Mouse (Mus musculus): ENCODE measurements around the gene Usf3.

The Usf3 gene

DNA sequence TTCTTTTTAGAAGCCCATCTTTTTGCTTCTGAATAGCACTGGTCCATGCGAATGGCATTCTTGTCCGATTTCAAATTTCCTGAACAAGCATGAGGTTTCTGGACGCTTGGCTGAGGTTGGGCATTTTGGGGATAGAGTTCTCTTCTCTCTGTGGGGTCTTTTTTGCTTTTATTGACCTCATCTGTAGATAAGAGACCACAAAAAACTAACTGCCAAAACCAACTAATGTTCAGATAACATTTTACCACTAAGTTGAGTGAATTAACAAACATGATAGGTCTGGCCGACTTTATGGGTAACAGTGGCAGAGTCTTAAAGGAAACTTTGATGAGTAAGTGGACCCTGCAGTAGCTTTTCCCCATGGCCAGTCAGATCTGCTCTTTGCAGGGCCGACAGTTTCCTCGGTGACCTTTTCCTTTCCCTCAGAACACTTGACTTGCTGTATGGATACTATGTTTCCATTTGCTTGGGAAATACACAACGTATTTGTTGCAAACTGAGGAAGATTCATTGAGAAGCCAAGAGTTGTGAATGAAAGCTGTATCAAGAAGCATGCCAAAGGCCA is 1.0 kb downstream of the Usf3 start:
- no peak for DNase-seq

DNA sequence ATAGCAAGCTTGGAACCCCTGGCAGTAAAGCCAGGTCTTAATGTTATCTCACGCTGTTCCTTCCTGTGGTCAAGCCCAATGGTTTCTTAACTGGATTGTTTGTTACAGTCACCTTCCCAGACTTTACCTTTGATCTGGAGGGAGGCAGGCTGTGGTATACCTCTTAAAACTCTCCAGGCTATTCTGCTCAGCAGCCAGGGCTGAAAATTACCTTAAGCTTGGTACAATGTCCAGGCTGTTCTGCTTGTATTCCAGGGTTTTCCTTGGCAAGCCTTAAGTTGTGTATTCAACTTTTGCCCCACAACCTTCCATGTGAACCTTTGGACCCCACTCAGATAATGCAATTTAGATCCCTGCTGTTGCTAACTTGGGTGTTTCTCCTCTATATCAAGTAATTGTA is 2.0 kb downstream of the Usf3 start:
- peak; percentile 65 to 81 for DNase-seq

DNA sequence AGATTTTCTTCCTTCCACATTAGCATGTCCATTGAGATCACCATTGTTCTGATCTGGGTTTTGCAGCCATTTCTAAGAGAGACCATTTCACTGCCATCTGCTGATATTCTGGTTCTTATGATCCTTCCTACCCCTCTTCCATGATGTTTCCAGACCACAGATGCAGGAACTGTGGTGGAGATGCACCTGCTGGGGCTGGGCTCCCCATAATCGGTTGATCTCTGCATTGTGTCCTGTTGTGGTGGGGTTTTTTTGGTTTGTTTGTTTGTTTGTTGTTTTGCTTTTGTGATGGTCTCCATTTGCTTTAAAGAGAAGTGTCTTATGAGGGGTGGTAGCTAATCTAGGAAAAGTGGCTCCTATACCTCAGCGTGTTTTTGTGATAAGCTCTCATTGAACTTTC is 3.5 kb downstream of the Usf3 start:
- no peak for DNase-seq

DNA sequence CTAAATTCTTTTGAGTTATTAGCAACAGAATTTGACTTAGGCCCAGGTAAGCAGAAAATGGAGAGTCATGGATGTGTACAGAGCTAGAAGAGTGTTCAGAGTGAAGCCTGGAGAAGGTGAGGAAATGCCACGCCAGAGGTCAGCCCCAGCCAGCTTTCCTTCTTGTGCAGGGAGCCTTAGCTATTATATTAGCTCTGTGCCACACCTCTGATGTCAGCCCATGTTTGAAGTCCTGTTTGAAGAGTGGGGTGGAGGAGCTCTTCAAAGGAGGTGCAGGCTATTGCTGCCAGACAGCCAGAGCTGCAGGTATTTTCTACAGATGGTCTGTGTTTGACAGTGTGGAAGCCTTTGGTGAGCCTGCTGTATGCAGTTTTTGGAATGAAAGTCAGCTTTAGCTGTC is 5.5 kb downstream of the Usf3 start:
- DNase-seq: no peak

DNA sequence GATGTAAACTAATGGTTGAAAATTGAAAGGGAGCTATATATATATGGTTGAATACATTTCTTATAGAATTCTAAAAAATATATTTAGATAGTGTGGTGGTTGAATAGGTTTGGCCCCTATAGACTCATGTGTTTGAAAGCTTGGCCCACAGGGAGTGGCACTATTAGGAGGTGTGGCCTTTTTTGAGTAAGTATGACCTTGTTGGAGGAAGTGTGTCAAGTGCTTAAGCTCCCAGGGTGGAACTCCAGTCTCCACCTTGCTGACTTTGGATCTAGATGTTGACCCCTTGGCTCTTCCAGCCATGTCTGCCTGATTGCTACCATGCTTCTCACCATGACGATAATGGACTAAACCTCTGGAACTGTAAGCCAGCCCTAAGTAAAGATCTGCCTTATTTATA is 9.6 kb downstream of the Usf3 start:
- DNase-seq: no peak

DNA sequence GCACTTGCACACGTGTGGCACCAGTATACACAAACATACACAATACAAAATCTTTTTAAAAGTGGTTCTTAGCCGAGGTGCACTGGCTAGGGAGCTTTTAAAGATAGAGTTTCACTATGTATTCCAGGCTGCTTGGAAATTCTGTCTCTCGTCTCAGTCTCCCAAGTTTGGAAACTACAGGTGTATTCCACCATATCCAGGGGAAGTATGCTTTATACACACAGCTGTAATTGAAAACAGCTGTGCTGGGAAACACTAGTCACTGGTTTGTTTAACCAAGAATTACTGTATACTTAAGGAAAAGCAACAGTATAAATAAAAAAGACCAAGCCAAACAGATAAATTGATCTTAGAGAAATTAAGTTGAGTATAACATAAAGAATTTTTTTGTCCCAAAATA is 11.7 kb downstream of the Usf3 start:
- no peak for DNase-seq

DNA sequence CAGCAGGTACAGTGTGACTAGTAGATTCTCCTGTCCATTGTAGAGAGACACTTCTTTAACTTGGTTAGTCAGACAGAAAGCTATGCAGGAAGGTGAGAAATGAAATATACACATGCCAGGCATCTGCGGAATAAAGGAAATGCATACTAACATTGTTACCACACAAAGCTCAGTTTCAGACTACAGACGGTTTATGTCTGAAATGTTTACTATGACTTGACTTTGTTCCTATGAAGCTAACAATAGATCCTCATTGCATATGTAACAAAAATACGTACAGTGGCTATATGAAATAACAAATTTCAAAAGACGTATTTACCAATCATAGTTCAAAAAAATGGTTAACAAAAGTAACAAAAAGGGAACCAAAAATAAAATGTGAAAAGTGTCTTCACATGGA is 14.1 kb downstream of the Usf3 start:
- no peak for DNase-seq

DNA sequence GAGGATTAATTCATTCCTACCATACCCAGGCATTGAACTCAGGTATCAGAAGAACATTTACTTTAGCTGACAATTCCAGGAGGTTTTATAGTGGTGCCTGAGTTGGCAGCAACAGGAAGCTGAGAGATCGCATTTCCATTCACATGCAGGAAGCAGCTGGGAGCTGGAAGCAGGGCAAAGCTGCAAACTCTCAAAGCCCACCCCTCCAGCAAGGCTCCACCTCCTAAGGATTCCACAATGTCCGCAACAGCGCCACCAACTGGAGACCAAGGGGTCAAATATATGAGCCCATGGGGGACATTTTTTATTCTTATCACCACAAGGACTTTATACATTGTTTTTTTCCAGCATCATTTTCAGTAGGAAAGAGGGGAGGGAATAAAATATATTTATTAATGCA is 15.7 kb downstream of the Usf3 start:
- DNase-seq: no peak

DNA sequence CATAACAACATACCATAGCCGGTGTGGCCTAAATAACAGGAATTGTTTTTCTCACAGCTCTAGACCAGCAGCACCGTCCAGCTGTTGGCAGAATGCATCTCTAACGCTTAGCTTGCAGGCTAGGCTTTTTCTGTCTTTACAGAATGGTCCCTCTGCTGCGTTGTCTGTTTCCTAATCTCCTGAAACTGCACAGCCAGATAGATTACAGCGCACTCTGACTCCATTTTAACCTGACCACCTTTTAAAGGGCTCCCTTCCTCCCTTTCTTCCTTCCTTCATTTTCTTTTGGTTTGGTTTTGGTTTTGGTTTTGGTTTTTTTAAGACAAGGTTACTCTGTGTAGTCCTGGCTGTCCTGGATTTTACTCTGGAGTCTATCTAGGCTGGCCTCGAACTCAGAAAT is 17.0 kb downstream of the Usf3 start:
- DNase-seq: no peak

DNA sequence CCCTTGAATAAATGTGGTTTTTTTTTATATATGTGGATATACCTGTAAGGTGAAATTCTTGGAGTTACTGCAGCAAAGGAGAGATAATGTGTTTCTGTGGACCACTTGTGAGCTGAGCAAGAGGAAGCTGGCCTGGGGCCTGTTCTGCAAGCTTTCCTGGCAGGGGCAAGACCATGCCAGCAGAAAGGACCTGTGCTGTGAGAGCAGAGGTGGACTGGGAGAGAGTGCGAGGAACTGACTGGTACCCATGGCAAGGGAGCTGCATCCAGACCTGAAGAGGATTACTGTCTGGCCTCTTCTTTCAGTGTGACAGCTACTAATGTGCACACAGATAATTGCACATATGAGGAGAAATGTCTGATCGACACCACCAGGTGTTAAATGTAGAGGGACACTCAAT is 17.9 kb downstream of the Usf3 start:
- DNase-seq: no peak

DNA sequence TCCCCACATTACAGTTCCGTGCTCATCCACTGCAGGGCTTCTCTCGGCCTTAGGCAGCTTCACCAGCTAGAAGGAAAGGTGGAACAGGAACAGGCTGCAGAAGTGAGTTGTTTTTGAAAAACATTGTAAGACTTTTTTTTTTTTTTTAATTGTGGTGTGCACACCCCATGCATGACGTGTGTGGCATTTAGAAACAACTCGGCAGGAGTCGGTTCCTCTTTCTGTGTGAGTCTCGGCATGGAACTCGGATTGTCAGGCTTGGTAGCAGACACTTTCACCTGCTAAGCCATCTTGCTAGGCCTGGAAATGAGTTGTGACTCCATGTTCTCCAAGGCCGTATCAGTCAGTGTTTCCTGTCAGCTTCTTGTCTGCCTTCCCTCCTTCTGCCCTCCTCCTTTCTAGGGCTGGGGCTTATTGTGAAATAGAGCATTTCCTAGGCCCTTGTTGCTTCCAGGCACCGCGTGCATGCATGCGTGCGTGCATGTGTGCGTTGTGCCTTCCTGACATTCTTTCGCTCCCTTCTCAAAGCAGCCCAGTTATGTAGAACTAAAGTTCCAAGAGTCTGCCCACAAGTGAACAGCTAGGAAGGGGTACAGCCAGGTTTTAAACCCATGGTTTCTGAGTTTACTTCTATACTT is 26.1 kb downstream of the Usf3 start:
- DNase-seq: no peak

DNA sequence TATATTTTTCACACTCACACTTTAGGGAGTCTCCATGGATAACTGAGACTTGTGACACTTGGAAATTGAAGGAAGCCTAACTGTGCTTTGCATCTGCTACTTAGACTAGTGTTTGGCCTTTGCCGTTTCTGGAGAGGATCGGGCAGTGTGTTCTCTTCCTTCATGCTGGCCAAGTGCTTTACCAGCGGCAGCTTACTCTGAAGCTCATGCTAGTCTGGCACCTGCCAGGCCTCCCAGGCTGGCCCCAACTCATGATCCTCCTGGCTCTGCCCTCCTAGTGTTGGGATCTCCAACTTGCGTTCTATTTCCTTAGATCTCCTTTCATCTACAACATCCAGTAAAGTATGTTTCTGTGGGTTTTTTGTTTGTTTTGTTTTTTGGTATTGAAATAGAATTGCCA is 27.1 kb downstream of the Usf3 start:
- DNase-seq: no peak

DNA sequence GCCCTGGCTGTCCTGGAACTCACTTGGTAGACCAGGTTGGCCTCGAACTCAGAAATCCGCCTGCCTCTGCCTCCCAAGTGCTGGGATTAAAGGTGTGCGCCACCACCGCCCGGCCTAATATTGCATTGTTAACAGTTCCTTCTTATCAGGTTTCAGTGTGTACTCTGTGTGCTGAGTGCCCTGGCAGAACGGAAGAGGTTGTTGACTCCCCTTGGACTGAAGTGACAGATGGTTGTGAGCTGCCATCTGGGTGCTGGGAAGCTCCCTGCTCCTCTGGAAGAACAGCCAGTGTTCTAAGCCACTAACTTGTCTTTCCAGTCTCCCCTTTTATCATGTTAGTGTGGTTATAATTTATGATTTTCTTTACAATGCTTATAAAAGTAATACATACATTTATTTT is 31.3 kb downstream of the Usf3 start:
- DNase-seq: no peak

DNA sequence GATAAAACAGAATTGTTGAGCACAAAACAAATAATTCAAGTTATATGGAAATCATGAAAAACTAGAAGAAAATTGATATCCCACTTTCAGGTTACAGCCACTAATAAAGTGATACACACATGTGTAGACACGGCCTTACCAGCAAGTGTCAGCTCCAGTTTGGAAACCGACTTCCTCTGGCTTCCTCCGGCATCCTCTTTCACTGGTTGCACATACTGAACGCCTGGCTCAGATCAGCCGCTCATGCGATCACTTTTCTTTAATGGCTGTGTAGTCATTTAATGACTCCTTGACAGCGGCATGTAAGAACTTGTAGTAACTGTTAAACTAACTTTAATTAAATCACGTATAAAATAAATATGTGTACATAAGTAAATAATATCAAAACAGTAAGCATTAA is 32.9 kb downstream of the Usf3 start:
- no peak for DNase-seq

DNA sequence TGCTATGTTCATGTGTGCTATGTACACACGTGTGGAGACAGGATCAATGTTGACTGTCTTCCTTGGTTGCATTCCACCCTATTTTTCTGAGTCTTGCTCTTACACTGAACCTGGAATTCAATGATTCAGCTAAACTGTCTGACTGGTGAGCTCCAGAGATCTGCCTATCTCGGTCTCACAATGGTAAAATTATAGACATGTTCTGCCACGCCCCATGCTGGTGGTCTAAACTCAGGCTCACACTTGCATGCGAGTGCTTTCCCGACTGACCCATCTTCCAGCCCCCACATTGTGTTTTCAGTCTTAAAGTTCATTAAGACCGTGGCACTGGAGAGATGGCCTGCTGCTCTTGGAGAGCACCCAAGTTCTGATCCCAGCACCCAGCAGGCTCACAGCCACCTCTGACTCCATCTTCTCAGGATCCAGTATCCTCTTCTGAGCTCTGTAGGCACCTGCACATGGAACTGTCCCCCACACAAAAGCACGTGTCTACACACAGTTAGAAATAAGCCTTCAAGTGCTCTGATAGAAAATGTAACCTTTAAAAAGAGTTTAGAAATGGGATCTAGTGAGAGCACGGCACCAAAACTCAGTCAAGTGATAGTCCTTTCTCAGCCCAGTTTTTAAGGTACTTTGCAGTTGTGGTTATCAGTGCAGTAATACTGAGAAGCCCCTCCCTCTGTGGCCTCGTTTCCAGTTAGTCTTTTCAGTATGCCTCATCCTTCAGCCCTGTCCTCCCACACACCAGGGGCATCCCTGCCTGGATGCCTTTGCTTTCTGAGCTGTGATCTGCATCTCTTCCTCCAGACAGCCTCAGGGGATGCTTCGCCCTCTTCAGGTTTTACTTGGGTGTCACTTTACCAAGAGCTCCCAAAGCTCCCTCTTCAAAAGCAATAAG is 37.4 kb downstream of the Usf3 start:
- no peak for DNase-seq

DNA sequence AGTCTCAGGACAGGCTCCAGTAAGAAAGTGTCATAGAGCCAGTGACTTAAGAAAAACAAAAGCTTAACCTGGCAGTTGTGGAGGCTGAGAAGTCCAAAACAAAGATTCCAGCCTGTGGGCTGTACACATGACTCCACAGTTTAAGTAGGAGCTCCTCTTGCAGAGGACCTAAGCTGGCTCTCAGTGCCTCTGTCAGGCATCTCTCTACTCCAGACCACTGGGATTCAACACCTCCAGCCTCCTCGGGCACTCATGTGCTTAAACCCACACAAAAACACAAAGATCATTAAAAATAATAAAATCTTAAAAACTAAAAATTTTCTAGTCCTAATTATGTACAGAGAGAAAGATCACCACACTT is 38.0 kb downstream of the Usf3 start:
- DNase-seq: no peak

DNA sequence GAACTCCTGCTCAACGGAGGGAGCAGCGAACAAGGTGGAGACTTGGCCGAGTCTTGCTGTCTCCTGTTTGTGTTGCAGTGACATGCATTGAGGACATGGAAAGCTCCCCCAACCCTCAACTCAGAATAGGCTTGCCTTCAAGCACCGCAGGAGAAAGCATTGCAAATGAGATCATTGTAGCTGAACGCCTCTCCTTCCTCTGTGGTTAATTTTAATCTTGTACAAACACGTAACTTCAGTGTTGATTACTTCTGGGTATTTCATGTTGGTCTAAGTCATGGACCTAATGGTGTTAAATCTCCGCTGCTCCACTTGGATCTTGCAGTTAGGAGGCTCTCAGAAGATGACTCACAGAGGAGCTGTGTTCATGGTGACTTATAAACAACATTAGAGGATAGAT is 39.7 kb downstream of the Usf3 start:
- no peak for DNase-seq

DNA sequence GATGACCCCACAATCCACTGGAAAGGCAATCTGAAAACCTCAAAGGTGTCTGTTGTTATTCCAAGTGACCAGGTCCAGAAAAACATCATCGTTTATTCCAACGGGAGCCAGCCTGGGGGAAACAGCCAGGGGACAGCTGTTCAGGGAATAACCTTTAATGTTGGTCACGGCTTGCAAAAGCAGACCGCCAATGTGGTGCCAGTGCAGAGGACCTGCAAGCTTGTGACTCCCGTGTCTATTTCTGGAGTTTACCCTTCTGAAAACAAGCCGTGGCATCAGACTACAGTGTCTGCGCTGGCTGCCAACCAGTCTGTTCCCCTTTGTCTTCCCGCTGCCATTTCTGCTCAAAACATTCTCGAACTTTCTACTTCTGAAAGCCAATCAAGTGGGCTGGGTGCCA is 42.5 kb downstream of the Usf3 start:
- DNase-seq: no peak

DNA sequence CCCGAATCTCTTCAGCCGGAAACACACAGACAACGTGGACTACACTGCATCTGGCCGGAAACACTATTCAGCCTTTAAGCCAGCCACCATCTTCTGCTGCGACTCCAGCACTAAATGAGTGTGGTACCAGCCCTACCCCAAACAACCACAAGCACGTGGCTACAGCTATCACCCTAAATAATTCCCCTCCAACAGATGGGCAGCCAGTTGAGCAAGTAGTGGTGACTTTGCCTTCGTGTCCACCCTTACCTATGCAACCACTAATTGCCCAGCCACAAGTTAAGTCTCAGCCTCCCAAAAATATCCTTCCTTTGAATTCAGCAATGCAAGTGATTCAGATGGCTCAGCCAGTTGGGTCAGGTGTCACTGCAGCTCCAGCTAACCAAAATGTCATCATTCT is 43.4 kb downstream of the Usf3 start:
- DNase-seq: no peak

DNA sequence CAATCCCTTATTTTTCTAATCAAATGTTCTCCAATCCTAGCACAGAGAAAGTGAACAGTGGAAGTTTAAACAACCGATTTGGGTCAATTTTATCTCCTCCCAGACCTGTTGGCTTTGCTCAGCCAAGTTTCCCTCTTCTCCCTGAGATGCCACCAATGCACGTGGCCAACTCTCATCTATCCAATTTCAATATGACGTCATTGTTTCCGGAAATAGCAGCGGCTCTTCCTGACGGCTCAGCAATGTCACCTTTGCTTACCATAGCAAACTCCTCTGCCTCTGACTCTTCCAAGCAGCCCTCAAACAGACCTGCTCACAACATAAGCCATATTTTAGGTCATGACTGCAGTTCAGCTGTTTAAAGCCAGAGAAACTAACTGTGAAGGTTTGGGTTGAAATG is 48.4 kb downstream of the Usf3 start:
- DNase-seq: no peak

DNA sequence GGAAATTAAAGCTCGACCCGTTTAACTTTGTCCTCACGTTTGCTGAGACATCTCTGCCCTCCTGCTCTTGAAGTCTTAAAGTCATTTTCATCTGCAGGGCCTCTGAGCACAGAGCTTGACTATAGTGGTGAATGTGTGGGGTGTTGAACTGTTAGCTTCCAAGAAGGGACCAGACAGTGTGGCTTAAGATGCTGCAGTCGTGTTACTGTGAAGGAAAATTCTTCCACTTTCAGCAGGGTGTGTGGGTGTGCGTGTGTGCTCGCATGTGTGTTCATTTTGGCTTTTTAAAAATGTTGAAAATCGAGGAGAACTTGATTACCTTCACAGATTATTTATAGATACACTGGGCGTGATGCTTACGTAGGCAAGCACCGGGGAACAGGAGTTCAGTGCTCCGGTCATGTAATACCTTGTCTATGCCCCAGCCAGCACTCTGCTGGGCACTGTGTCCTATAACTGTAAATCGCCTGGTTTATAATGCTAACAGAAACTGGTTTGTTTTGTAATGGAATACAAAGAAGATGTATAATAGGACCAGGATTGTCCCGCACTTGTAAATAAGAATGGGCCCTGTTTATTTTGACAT is 53.8 kb downstream of the Usf3 start:
- DNase-seq: no peak

DNA sequence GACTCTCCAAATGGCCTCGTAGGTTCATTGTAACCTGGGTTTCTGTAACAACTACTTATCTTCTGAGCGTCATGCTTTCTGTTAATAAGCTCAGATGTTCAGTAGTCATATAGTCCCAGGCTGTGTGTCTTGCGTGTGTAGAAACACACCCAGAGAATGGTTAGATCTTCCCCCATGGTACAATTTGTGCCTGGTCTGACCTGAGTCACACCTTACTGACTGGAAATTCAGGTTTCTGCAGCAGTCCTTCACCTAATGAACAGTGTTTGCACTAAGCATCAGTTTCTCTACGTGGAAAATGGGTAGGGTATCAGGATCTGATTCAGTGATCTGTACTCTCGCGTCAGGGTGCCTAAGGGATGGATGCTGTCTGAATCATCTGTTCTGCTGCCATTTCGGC is 60.0 kb downstream of the Usf3 start:
- no peak for DNase-seq

DNA sequence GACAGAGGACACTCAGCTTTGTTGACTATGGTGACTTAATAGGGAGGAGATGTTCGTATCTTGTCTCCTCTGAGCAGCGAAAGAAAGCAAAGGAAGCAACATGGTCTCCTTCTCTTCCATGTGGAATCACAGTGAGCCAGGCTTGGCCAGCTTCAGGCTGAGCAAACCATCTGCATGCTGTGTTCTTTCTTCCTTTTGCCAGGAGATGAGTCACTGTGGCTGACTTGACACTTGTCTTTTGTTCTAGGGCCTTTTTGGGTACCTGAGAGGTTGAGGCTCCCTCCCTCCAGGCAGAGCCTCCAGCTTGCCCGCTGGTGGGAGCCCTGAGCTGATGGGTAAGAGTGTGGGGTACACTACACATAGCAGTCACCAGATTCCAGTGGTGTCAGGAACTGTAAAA is 64.8 kb downstream of the Usf3 start:
- DNase-seq: no peak

DNA sequence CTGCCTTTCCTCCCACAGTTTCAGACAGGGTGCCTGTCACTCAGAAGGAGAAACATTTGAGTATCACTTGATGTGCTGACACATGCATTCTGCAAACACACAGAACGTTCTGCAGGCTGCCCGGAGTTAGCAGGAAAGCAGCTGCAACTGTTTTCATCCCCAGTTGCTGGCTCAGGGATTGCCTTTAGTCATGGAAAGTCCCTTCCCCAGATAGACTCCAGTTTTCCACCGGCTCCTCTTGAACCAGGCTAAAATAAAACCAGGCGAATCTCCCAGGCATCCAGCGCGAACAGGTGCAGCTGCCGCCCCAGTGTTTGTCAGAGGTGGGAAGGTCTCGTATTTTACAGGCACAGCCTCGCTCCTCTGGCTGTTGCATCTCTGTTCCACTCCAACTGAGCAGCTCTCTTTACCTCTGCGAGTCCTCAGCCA is 65.8 kb downstream of the Usf3 start:
- DNase-seq: no peak
